Comparison of ENCODE assay signal across 8 mouse cellular contexts in the genomic region with DNA sequence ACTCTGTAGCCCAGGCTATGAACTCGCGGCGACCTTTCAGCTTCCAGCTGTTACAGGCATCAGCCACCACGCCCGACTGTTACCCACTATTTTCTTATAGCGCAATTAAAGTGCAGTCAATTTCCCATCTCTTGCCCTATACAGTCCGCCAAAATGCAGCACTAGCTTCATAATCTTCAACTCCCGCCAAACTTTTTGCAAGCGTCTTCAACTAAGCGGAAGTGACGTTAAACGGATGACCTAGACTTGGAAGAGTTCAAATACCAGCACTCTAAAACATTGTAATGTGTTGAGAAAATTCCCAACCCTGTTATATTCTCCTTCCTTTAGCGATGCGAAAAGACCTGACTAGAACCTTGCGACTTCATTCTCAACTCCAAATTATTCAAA. TPM values are rescaled to one million over a fixed set of nuclear protein-coding genes. Genes with fewer than 3 reads are reported as not detected.
A peak's percentile ranks its signal among the peaks of the same experiment; 100 is the strongest.
DNase-seq lines count a peak whose midpoint lies in the region; ATAC-seq lines count a peak whose summit lies in the region.

No protein-coding gene starts in this region.

- no peaks in the 10 kb centered on the region for H3K36me3 ChIP-seq in forebrain, embryonic 14.5 days (ENCODE audit: control insufficient read depth, insufficient read depth, low read length)
- H3K36me3 ChIP-seq in liver, embryonic 13.5 days = no peaks in the 10 kb centered on the region

- no peaks in the 10 kb centered on the region for H3K9me3 ChIP-seq in forebrain, embryonic 14.5 days (replicated peaks; ENCODE audit: control insufficient read depth, low read length)
- H3K9me3 ChIP-seq in liver, embryonic 13.5 days (replicated peaks) = no peaks in the 10 kb centered on the region

- peak overlapping the region; percentile 49 for H3K4me2 ChIP-seq in forebrain, embryonic 14.5 days (ENCODE audit: low read length)
- H3K4me2 ChIP-seq in liver, embryonic 13.5 days = peak overlapping the region; percentile 69

- peak overlapping the region; percentile 80 for H3K4me3 ChIP-seq in forebrain, embryonic 14.5 days (ENCODE audit: low read depth, low read length)
- H3K4me3 ChIP-seq in liver, embryonic 13.5 days (replicated peaks) = peak overlapping the region; percentile 67

- DNase-seq in kidney, adult 11 months = peak; percentile 76
- DNase-seq in kidney, adult 8-10 months = no peak
- peak; percentile 85 for DNase-seq in c-Kit-positive CD71-positive TER-119-negative erythroid progenitor cells, embryonic 14.5 days (ENCODE audit: low read depth)
- peak; percentile 94 for DNase-seq in forebrain, embryonic 14.5 days (ENCODE audit: low spot score)
- peak; percentile 72 for DNase-seq in liver, embryonic 13.5 days
- peak; percentile 68 for DNase-seq in neural tube, embryonic 10.5 days (ENCODE audit: extremely low spot score, low spot score)
- peak; percentile 50 to 60 for DNase-seq in thymus, postnatal 10 days (ENCODE audit: low spot score in 2 of 2)

- peak; percentile 16 for ATAC-seq in forebrain, embryonic 14.5 days
- ATAC-seq in inflammation-experienced regulatory T-cells, adult 6 months = peak; percentile 38
- ATAC-seq in liver, embryonic 13.5 days (ENCODE audit: low read depth) = peak; percentile 44

- H3K9ac ChIP-seq in forebrain, embryonic 14.5 days (ENCODE audit: low read length) = peak overlapping the region; percentile 40
- H3K9ac ChIP-seq in liver, embryonic 13.5 days = peak overlapping the region; percentile 68

- no peaks in the 10 kb centered on the region for H3K27me3 ChIP-seq in forebrain, embryonic 14.5 days (replicated peaks; ENCODE audit: control insufficient read depth, insufficient read depth, low read length)
- no peaks in the 10 kb centered on the region for H3K27me3 ChIP-seq in liver, embryonic 13.5 days

- H3K4me1 ChIP-seq in forebrain, embryonic 14.5 days (ENCODE audit: control insufficient read depth, insufficient read depth, low read length) = peaks cover 13% of the 10 kb centered on the region
- peaks cover 46% of the 10 kb centered on the region for H3K4me1 ChIP-seq in liver, embryonic 13.5 days (replicated peaks)

- WGBS in forebrain, embryonic 14.5 days = under 1% methylated on average over 15 of the region's 15 CpGs
- under 1% methylated on average over 15 of the region's 15 CpGs for WGBS in liver, embryonic 13.5 days (ENCODE audit: insufficient replicate concordance)

- no peak overlapping the region for H3K27ac ChIP-seq in forebrain, embryonic 14.5 days (ENCODE audit: low read depth, low read length)
- H3K27ac ChIP-seq in liver, embryonic 13.5 days = peak overlapping the region; percentile 85

RNA-seq across cellular contexts. Expression of gene Zranb3, which starts 0.6 kb away (rescaled TPM):
- polyA plus RNA-seq in forebrain, embryonic 14.5 days (2014; fragmentation: Nextera tagmentation; extraction: Ambion mirVana) = 6.4 and 6.5 TPM in 2 replicates
- polyA plus RNA-seq in inflammation-experienced regulatory T-cells, adult 6 months (2017; shearing (Covaris generic)) = 1 to 10 TPM in 2 of 3 experiments, under 1 TPM in 1; 0.94 to 5.1 (median 1.6) TPM
- 4.7 and 5.3 TPM in 2 replicates for polyA plus RNA-seq in liver, embryonic 13.5 days (2015; fragmentation: Nextera tagmentation; extraction: Ambion mirVana)

RNA-seq across cellular contexts. Expression of gene R3hdm1, which starts 0.9 kb away (rescaled TPM):
- 63.0 and 80.8 TPM in 2 replicates for polyA plus RNA-seq in forebrain, embryonic 14.5 days (2014; fragmentation: Nextera tagmentation; extraction: Ambion mirVana)
- 100 to 1,000 TPM in 2 of 3 experiments, 10 to 100 TPM in 1; 85.4 to 134 (median 108) TPM for polyA plus RNA-seq in inflammation-experienced regulatory T-cells, adult 6 months (2017; shearing (Covaris generic))
- polyA plus RNA-seq in liver, embryonic 13.5 days (2015; fragmentation: Nextera tagmentation; extraction: Ambion mirVana) = 33.7 and 39.5 TPM in 2 replicates

Comparison
In these comparisons a context has a peak if more than half of its experiments do, and no peak if none do; other contexts are left out.
1. DNase-seq: peak in kidney, adult 11 months (single experiment), c-Kit-positive CD71-positive TER-119-negative erythroid progenitor cells, embryonic 14.5 days (single experiment), forebrain, embryonic 14.5 days (single experiment), liver, embryonic 13.5 days (single experiment), neural tube, embryonic 10.5 days (single experiment) and thymus, postnatal 10 days (2 of 2); none in kidney, adult 8-10 months (0 of 2).
2. Peak in every context shown above with its lines, with median percentiles within 50 percentile points of each other: ATAC-seq.